Mouse (Mus musculus) bone marrow macrophage, adult 2 months (primary cell): ENCODE results near the gene Dkkl1.

Experiments
- CTCF ChIP-seq: IDR thresholded peaks from 2 replicates; pipeline ENCODE4 v1.5.1; 2012; ENCODE audit warnings: low read depth, mild to moderate bottlenecking, low read length, moderate library complexity
- POLR2A ChIP-seq: IDR thresholded peaks from 2 replicates; pipeline ENCODE4 v1.6.1; 2012; ENCODE audit warnings: mild to moderate bottlenecking, low read depth, low read length, borderline replicate concordance

DNA sequence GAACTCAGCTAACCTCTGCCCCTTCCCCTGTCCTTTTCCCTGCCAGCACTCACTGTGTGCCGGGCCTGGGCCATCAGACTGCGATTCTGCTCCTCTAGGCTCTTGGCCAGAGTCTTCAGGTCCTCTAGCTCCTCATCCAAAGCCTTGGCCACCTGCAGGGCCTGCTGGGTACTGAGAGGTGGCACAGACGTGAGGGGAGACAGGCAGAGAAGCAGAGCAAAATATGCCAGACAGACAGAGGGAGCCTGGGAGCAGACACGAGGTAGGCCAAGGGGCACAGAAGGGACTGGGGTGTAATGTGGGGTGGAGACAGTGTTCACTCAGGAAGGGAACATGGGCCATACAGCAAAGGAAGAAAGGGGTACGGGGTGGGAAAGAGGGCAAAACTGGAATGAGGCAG lies 18.5 kb downstream of the Dkkl1 start:
- TF ChIP-seq CTCF = no peak
- no peak for TF ChIP-seq POLR2A
